Mouse (Mus musculus) liver, adult 2 months (tissue): ENCODE measurements at regions not wholly inside any gene's neighbourhood (a gene's known extent, or its start where the extent isn't known, plus 50 kb on each side); places are given as distances from the start of the nearest gene placed in this dataset.

Experiments used
- DNase-seq: peaks from one replicate; pipeline ENCODE4 v3.0.0-alpha.2; 2011; ENCODE audit warnings: low read depth, low spot score; ENCODE audit errors: extremely low read depth
- H3K27ac ChIP-seq: fragments of 200-500 bp; replicated peaks from 2 replicates; pipeline ENCODE4 v1.5.1; 2012; ENCODE audit warnings: low read depth, mild to moderate bottlenecking, control low read depth, inconsistent platforms, low read length; ENCODE audit not compliant: insufficient read depth
- H3K27me3 ChIP-seq: fragments of 200-500 bp; 2 replicates; pipeline ENCODE4 v1.6.1; 2012; ENCODE audit warnings: mild to moderate bottlenecking, moderate library complexity, low read length, inconsistent platforms; ENCODE audit not compliant: control insufficient read depth, insufficient read depth
- H3K36me3 ChIP-seq: fragments of 200-500 bp; 2 replicates; pipeline ENCODE4 v1.6.1; 2012; ENCODE audit warnings: low read length, inconsistent platforms; ENCODE audit not compliant: control insufficient read depth, insufficient read depth
- H3K4me1 ChIP-seq: fragments of 200-500 bp; 2 replicates; pipeline ENCODE4 v1.6.1; 2011; ENCODE audit warnings: low read length; ENCODE audit not compliant: control insufficient read depth, insufficient read depth
- H3K4me3 ChIP-seq: fragments of 200-500 bp; 2 replicates; pipeline ENCODE4 v1.5.1; 2011; ENCODE audit warnings: low read depth, mild to moderate bottlenecking, control low read depth, low read length, moderate library complexity; ENCODE audit not compliant: insufficient read depth
- H3K79me2 ChIP-seq: fragments of 200-500 bp; 2 replicates; pipeline ENCODE4 v1.6.1; 2012; ENCODE audit warnings: inconsistent platforms, mild to moderate bottlenecking, low read length, moderate library complexity; ENCODE audit not compliant: control insufficient read depth, insufficient read depth
- H3K9ac ChIP-seq: fragments of 200-500 bp; 2 replicates; pipeline ENCODE4 v1.6.1; 2012; ENCODE audit warnings: low read depth, mild to moderate bottlenecking, control low read depth, inconsistent platforms, low read length
- CTCF ChIP-seq: fragments of 200-500 bp; IDR thresholded peaks from 2 replicates; pipeline ENCODE4 v1.5.1; 2011; ENCODE audit warnings: low read depth, low read length, control low read depth
- POLR2A ChIP-seq: fragments of 200-500 bp; IDR thresholded peaks from 2 replicates; pipeline ENCODE4 v1.6.1; 2011; ENCODE audit warnings: low read length, control low read depth; ENCODE audit not compliant: insufficient read depth; ENCODE audit errors: extremely low read depth
- WGBS: fragments of 180-500 bp; shearing (Covaris S2); methylation state at CpG from one replicate; pipeline ENCODE4 v1.1.7; 2018; 5-methylcytosine and 5-hydroxymethylcytosine counted together

DNA sequence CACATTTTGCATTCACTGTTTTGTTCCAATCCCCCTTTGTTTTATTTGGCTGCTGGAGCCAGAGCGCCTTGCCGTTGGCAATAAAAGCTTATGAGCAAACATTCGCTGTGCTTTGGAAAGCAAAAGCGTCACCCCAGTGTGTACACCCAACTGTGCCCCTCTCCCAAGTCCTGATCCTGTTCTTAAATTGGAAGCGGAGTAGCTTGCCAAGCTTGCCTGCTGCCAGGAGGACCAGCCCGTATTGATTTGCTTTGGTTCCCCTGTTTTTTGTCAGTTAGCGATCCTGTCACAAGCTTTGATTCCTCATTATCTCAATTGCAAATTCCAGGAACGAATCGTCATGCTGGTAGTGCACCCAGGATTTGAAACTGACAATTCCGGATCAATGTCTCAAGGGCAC, 917.5 kb downstream of the Olfm4 start:
- Histone ChIP-seq H3K79me2 (no peaks in the 10 kb centered on the region), H3K9ac (no peak overlapping the region), H3K27ac (no peak overlapping the region), H3K4me1 (no peaks in the 10 kb centered on the region), H3K36me3 (no peaks in the 10 kb centered on the region), H3K4me3 (no peak overlapping the region), H3K27me3 (no peaks in the 10 kb centered on the region)
- DNase-seq = peak; percentile 57
- WGBS = 48% methylated on average over 10 of the region's 10 CpGs
- TF ChIP-seq CTCF (no peak), POLR2A (no peak)

DNA sequence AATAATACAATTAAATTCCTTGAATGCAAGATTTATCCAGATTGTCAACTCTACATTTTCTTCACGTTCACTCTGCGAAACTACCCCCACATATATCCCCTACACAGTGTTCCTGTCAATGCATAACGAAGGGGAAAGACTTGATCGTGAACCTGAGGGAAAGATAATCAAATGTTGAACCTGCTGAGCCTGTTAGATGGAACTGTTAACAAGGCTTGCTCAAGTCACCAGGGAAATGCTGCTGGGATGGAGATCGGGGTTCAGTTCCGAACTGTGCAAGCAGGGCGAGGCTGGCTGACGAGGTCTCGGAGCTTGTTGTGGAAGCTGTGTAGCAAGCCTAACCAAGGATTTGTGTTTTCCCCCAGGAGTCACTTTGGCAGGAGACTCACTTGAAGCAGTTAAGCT, 917.9 kb downstream of the Olfm4 start:
- Histone ChIP-seq H3K79me2 (no peaks in the 10 kb centered on the region), H3K36me3 (no peaks in the 10 kb centered on the region), H3K9ac (no peak overlapping the region), H3K27ac (no peak overlapping the region), H3K27me3 (no peaks in the 10 kb centered on the region), H3K4me3 (no peak overlapping the region), H3K4me1 (no peaks in the 10 kb centered on the region)
- 75% methylated on average over 9 of the region's 9 CpGs for WGBS
- DNase-seq = no peak
- no peak for TF ChIP-seq CTCF
- no peak for TF ChIP-seq POLR2A

DNA sequence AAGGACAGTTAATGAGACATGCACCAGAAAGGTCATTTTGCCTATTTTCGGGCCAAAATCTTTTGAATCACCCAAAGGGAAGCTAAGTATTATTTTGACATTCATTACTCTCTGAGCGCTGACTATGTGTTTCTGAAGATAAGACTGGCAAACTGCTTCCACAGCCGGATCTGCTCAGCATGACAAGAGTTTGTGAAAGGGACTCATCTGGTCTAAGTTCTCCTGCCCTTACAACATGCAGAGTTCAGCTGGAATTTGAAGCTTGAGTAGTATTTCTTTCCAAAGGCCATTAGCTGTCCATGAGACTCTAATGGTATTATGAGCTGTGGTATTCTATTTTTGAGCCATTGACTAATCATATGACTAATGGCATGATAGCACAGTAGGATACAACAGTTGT, 932.1 kb downstream of the Olfm4 start:
- H3K36me3 ChIP-seq = no peaks in the 10 kb centered on the region
- no peak for TF ChIP-seq POLR2A
- no peak for TF ChIP-seq CTCF
- H3K4me3 ChIP-seq = no peak overlapping the region
- no peak overlapping the region for H3K9ac ChIP-seq
- no peak overlapping the region for H3K27ac ChIP-seq
- DNase-seq = no peak
- 69% methylated on average over 3 of the region's 3 CpGs for WGBS
- no peaks in the 10 kb centered on the region for H3K79me2 ChIP-seq
- H3K4me1 ChIP-seq = no peaks in the 10 kb centered on the region
- no peaks in the 10 kb centered on the region for H3K27me3 ChIP-seq

DNA sequence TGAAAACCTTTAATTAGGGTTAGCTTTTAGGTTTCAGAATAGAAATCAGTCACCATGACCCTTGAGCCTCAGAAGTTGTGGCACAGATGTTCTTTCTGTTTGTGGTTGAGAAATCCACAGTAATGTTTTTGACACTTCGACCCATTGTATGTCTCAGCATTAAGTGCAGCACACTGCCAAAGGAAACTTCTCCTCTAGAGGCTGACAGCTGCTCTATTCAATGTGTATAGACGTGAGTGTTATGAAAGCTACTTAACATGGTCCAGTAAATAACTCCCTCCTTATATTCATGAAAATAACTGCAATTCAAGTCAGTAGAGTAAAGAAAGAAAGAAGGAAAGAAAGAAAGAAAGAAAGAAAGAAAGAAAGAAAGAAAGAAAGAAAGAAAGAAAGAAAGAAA, 939.9 kb downstream of the Olfm4 start:
- 48% methylated on average over 2 of the region's 2 CpGs for WGBS
- Histone ChIP-seq H3K4me1 (no peaks in the 10 kb centered on the region), H3K27ac (no peak overlapping the region), H3K9ac (no peak overlapping the region), H3K4me3 (no peak overlapping the region), H3K36me3 (no peaks in the 10 kb centered on the region), H3K79me2 (no peaks in the 10 kb centered on the region), H3K27me3 (no peaks in the 10 kb centered on the region)
- no peak for DNase-seq
- TF ChIP-seq POLR2A (no peak), CTCF (no peak)

DNA sequence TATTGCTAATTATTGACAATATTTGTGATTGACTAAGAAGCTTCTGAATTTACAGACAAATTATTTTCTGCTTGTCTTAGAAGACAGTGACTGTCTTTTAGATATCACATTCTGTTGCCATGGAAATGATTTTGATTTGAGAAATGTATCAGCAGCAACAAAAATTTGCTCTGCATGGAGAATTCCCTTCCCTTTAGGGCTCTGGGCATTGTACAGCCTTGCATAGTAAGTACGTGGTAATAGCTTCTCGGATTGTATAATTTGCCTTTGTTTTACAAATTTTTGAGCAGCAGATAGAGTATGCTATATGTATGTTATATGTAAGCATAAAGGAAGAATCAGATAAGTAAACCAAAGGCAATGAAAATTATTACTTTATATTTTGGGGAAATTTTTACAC, 976.1 kb downstream of the Olfm4 start:
- no peak overlapping the region for H3K27ac ChIP-seq
- H3K27me3 ChIP-seq = no peaks in the 10 kb centered on the region
- H3K4me3 ChIP-seq = no peak overlapping the region
- H3K9ac ChIP-seq = no peak overlapping the region
- 78% methylated on average over 2 of the region's 2 CpGs for WGBS
- no peaks in the 10 kb centered on the region for H3K36me3 ChIP-seq
- DNase-seq = no peak
- no peak for TF ChIP-seq CTCF
- no peak for TF ChIP-seq POLR2A
- no peaks in the 10 kb centered on the region for H3K79me2 ChIP-seq
- H3K4me1 ChIP-seq = no peaks in the 10 kb centered on the region

DNA sequence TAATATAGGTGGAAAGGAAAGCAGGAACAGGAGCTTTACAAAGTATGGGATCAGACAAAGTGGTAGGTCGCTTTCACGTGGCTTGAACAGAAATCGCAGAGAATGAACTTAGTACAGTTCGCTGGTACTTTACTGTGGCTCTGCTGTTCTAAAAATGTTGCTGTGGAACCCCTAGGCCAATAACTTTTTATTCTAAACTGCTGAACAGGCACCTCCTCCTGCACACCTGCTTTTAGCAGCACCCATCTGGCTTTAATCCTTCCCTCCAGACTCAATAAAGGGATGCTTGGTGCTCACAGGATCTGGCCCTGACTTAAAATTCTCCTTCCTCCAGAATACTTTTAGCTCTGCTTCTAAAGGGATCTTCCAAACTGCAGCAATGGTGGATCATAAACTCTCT, 991.9 kb downstream of the Olfm4 start:
- no peak overlapping the region for H3K27ac ChIP-seq
- no peak overlapping the region for H3K9ac ChIP-seq
- WGBS = 85% methylated on average over 4 of the region's 4 CpGs
- H3K4me1 ChIP-seq = no peaks in the 10 kb centered on the region
- TF ChIP-seq POLR2A = no peak
- no peak for TF ChIP-seq CTCF
- H3K36me3 ChIP-seq = no peaks in the 10 kb centered on the region
- no peak overlapping the region for H3K4me3 ChIP-seq
- DNase-seq = no peak
- H3K27me3 ChIP-seq = no peaks in the 10 kb centered on the region
- H3K79me2 ChIP-seq = no peaks in the 10 kb centered on the region

DNA sequence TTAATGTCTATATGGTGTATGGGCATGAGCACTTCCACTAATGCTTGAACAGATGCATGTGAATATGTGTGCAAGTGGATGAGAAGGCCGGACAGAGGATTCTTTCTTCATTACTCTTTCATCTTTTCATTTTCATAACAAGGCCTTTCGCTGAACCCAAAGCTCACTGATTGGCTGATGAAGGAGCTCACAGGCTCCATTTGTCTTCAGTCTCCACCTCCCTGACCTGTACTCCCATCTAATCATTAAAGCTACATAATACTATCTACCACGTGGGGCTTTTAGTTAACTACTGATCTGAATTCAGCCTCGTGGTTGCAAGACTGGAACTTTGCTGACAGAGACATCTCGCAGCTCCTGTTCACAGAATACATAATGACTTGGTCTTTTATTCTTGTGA, 992.8 kb downstream of the Olfm4 start:
- H3K27ac ChIP-seq = no peak overlapping the region
- no peaks in the 10 kb centered on the region for H3K36me3 ChIP-seq
- DNase-seq = no peak
- no peak overlapping the region for H3K4me3 ChIP-seq
- no peaks in the 10 kb centered on the region for H3K4me1 ChIP-seq
- TF ChIP-seq POLR2A = no peak
- no peak for TF ChIP-seq CTCF
- H3K79me2 ChIP-seq = no peaks in the 10 kb centered on the region
- no peaks in the 10 kb centered on the region for H3K27me3 ChIP-seq
- H3K9ac ChIP-seq = no peak overlapping the region
- 71% methylated on average over 5 of the region's 5 CpGs for WGBS
